ENCODE assay signal across 9 mouse cellular contexts in genomic region chr2:18030581-18030980, GRCm38 (mm10). TPM values are rescaled to one million over a fixed set of nuclear protein-coding genes. Genes with fewer than 3 reads are reported as not detected.
DNase-seq lines count a peak whose midpoint lies in the region; ATAC-seq and TF ChIP-seq lines count a peak whose summit lies in the region.
"Had no signal": no experiment of that assay in that cellular context is flagged by ENCODE, and none has a peak within 500 bp of the region (broad histone marks: within the 10 kb centered on the region; RNA-seq: fewer than 3 reads in every experiment).

No protein-coding gene starts in this region.

- no peaks in the 10 kb centered on the region for H3K36me3 ChIP-seq in kidney, adult 2 months (ENCODE audit: control insufficient read depth, insufficient read depth, low read length)
- H3K36me3 ChIP-seq in forebrain, embryonic 15.5 days: no peaks in the 10 kb centered on the region

- no peak for TF ChIP-seq CTCF in kidney, adult 2 months (conservative IDR thresholded peaks at IDR 0.05; ENCODE audit: insufficient read depth, insufficient read length, low read depth, low read length)

- peak overlapping the region; percentile 72 for H3K4me2 ChIP-seq in forebrain, embryonic 15.5 days (replicated peaks)

- H3K4me1 ChIP-seq in kidney, adult 2 months (ENCODE audit: control insufficient read depth, insufficient read depth, low read length): peaks cover 11% of the 10 kb centered on the region; the same call in 1 of the 2 replicates
- peaks cover 59% of the 10 kb centered on the region for H3K4me1 ChIP-seq in forebrain, embryonic 15.5 days

- DNase-seq in kidney, adult 9 months: peak; percentile 44
- DNase-seq in kidney, adult 2 months: no peak
- peak; percentile 80 for DNase-seq in embryo, embryonic 11 days
- DNase-seq in mesoderm, embryonic 11.5 days (ENCODE audit: low read depth, low spot score): peak; percentile 45
- DNase-seq in cerebellum, postnatal 4 days (ENCODE audit: low spot score in 2 of 2): no peak
- no peak for DNase-seq in thymus, postnatal 14 days
- no peak for DNase-seq in thymus, postnatal 10 days (ENCODE audit: low spot score in 2 of 2)
- DNase-seq: right cerebral cortex, adult 18-20 months had no signal

- H3K27ac ChIP-seq in kidney, adult 2 months (ENCODE audit: insufficient read depth, low read depth, low read length): no peak overlapping the region
- H3K27ac ChIP-seq in forebrain, embryonic 15.5 days (replicated peaks): no peak overlapping the region

- H3K9me3 ChIP-seq in forebrain, embryonic 15.5 days: no peaks in the 10 kb centered on the region

- no peak overlapping the region for H3K4me3 ChIP-seq in kidney, adult 2 months (ENCODE audit: insufficient read depth, low read depth, low read length)
- no peak overlapping the region for H3K4me3 ChIP-seq in forebrain, embryonic 15.5 days

- no peak for TF ChIP-seq POLR2A in kidney, adult 2 months (IDR thresholded peaks at IDR 0.05; ENCODE audit: low read depth, low read length)

- no peak for ATAC-seq in forebrain, embryonic 15.5 days (replicated peaks)

- H3K9ac ChIP-seq in forebrain, embryonic 15.5 days (replicated peaks): no peak overlapping the region

- 83% methylated on average over 8 of the region's 8 CpGs for WGBS in kidney, adult 2 months
- WGBS in forebrain, embryonic 15.5 days: 16% methylated on average over 8 of the region's 8 CpGs

- no peaks in the 10 kb centered on the region for H3K27me3 ChIP-seq in kidney, adult 2 months (replicated peaks; ENCODE audit: control insufficient read depth, insufficient read depth, low read length)
- H3K27me3 ChIP-seq in forebrain, embryonic 15.5 days: no peaks in the 10 kb centered on the region

RNA-seq across cellular contexts. Expression of gene A930004D18Rik, which starts 7.0 kb away (rescaled TPM):
- polyA plus RNA-seq in kidney, adult 2 months (2012; rRNA removed): 1.7 and 2.8 TPM in 2 replicates
- 14.7 and 16.6 TPM in 2 replicates for polyA plus RNA-seq in forebrain, embryonic 15.5 days (2015; fragmentation: Nextera tagmentation; extraction: Ambion mirVana)

RNA-seq across cellular contexts. Expression of gene Skida1, which starts 18.3 kb away (rescaled TPM):
- polyA plus RNA-seq in kidney, adult 2 months (2012; rRNA removed): 2.4 and 3.7 TPM in 2 replicates
- polyA plus RNA-seq in forebrain, embryonic 15.5 days (2015; fragmentation: Nextera tagmentation; extraction: Ambion mirVana): 10.9 and 13.8 TPM in 2 replicates

RNA-seq across cellular contexts. Expression of gene Mllt10, which starts 24.5 kb away (rescaled TPM):
- polyA plus RNA-seq in kidney, adult 2 months (2012; rRNA removed): 29.3 and 32.7 TPM in 2 replicates
- 61.9 and 66.3 TPM in 2 replicates for polyA plus RNA-seq in forebrain, embryonic 15.5 days (2015; fragmentation: Nextera tagmentation; extraction: Ambion mirVana)

RNA-seq across cellular contexts. Expression of gene H2al2a, which starts 33.8 kb away (rescaled TPM):
- polyA plus RNA-seq in kidney, adult 2 months (2012; rRNA removed): 0.41 TPM in 1 of 2 replicates, not detected in the other
- not detected in 2 replicates for polyA plus RNA-seq in forebrain, embryonic 15.5 days (2015; fragmentation: Nextera tagmentation; extraction: Ambion mirVana)

Comparison
In these comparisons a context has a peak if more than half of its experiments do, and no peak if none do; other contexts are left out.
1. DNase-seq: peak in kidney, adult 9 months (single experiment), embryo, embryonic 11 days (single experiment) and mesoderm, embryonic 11.5 days (single experiment); none in kidney, adult 2 months (single experiment), cerebellum, postnatal 4 days (0 of 2), thymus, postnatal 14 days (single experiment) and thymus, postnatal 10 days (0 of 2).